Mouse (Mus musculus): ENCODE measurements around the gene Tex37.

The Tex37 gene

DNA sequence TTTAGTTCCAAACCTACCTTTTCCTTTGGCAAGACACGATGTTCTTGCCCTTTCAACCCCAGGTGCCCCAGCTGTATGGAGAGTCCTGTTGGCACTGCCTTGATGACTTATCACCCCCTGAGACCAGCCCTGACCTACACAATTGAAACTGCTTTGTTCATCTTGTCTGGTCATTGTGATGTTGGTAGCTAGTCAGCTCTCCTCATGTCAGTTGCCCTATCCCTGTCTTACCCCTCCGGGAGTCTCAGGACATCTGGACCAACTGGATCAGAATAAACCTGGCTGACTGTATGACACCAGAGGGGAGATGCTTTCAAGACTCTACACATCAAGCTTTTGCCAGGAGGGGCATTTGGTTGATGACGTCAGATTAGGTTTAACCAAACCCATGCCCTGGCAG is at the start of gene Tex37:
Tex37 (minus strand) TSS at position 101 of the 400 bp plus-strand sequence.
- DNase-seq (ENCODE audit: low spot score in 2 of 2): no peak

DNA sequence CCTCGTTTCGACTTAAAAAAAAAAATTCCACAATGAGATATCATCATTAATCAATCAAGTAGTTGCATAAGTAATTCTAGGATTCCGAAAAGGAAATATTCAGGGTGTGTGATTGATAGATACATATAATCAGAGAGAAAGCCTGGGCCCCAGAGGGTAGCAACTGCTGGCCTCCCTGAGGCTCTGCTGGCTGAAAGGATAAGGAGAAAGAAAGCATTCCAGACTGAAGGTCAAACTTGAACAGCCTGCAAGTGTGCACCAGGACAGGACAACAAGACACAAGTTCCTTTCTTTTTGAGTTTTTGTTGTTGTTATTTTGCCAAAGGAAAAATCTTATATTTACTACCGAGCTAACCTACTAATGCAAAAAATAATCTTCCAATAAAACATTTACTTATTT is 49.6 kb upstream of the Tex37 start:
- DNase-seq (ENCODE audit: low spot score in 2 of 2): no peak

DNA sequence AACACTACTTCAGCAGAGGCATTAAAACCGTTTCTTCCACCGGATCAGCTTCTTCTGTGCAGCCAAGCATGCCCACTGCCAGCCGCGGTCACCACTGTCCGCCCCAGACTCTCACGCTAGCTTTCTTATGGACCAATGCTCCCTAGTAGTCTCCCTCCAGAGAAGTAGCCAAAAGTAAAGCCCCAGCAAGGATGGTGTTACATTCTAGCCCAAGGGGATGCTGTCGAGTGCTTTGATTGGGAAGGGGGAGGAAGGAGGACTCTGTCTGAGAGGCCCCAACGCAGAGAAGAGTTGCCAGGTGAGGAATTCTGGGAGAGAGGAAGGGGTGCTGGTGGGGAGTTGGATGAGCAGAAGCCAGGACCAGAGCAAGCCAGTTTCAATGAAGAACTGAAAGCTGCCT is 48.7 kb upstream of the Tex37 start:
- no peak for DNase-seq (ENCODE audit: low spot score in 2 of 2)

DNA sequence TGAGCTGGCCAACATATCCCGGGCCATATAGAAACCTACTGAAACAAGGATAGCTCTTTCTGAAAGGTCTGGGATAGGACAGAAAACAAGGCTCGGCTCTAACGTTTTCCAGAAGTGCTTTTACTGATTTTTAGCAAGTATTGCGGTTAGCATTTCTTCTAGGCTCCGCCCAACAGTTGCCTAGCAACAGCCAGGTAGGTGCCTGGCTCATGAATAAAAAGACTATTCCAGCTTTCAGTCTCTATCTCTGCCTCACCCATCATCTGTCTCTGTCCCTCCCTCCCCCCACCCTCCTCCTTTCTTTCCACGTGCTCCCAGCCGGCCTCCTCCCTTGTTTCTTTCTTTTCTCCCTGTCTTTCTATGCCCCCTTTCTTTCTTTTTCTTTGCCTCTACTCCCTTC is 47.0 kb upstream of the Tex37 start:
- DNase-seq (ENCODE audit: low spot score in 2 of 2): no peak

DNA sequence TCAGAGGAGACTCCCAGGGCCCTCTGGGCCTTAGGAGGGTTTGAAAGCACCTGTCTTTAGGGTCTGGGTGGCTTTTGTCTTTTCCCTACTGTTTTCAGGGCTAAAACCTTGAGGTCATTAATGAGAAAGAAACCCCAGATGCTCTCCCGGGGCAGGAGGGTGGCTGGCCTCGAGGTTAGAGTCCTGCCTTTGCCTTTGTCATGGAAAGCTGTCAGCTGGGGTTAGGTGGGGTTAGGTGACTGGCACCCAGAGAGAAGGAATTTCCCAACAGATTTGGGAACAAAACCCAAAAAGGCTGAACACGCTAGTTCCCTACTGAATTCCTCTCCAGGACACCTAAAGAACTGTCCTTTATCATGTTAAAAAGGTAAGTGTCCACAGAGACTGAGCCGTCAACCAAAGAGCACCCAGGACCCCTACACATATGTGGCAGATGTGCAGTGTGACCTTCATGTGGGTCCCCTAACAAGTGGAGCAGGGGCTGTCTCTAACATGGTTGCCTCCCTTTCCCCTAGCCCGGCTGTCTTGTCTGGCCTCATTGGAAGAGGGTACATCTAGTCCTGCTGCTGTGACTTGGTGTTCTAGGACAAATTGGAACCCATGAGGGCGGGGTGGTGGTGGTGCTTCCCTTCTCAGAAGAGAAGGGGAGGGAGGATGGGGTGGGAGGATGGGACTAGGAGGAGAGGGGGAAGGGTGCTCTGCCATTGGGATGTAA is 45.5 kb upstream of the Tex37 start:
- no peak for DNase-seq (ENCODE audit: low spot score in 2 of 2)

DNA sequence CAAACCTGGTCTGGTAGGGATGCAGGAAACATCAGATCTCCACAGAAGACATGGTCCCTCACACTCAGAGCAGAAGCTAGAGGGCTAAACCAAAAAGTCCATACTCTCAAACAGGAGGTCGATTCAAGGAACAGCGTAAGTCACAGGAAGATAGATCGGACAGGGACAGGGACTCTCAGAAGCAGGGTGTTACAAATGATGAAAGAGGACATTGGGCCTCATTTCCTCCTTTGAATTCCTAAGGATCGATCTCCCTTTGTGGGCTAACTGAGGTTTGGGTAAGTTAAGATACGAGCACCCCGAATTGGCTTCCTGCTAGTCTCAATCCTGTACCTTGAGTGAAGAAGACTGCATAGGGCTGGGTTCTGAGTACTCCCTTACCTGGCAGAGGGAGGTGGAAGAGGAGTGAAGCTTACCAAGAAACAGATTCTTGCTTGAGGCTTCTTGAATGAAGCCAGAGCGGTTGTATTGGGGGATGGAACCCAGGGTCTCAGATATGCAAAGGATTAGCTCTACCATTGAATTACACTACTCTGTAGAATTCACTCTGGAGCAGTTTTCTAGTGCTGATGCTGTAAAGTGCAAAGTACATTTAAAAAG is 38.7 kb upstream of the Tex37 start:
- DNase-seq (ENCODE audit: low spot score in 2 of 2): no peak

DNA sequence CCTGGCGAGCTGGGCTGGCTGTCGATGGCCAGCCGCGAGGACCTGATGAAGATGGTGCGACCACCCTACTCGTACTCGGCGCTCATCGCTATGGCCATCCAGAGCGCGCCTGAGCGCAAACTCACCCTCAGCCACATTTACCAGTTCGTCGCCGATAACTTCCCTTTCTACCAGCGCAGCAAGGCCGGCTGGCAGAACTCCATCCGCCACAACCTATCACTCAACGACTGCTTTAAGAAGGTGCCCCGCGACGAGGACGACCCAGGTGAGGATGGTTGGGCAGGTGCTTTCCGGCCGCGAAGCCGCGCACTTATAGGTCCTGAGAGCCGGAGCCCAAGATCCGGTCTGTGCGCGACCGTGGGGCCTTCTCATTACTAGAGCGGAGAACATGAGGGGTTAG is 38.2 kb upstream of the Tex37 start:
- DNase-seq (ENCODE audit: low spot score in 2 of 2): no peak

DNA sequence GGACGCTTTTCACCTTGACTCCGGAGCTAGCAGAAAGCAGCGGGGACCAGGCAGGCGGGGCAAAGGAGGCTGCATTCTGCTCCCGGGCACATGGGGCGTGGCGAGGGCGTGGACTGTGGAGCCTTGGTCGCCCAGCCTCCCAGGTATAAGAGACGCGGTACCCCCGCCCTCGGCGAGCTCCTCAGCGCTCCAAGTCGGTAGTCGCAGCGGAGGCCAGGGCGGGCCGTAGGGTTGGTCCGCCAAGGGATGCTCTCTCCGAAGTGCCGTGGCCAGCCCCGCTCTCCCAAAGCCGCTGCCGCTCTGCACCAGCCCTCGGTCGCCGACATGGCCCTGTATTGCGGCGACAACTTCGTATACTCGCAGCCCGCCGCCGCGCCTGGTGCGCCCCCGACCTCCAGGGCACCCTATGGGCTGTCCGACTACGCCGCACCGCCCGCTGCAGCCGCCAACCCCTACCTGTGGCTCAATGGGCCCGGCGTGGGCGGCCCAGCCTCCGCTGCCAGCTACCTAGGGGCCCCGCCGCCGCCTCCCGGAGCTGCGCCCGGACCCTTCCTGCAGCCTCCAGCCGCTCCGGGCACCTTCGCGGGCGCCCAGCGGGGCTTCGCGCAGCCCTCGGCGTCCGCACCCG is 37.7 kb upstream of the Tex37 start, which contains the start of gene Foxi3:
Foxi3 (plus strand) TSS at position 247 of the 628 bp plus-strand sequence.
- no peak for DNase-seq (ENCODE audit: low spot score in 2 of 2)

DNA sequence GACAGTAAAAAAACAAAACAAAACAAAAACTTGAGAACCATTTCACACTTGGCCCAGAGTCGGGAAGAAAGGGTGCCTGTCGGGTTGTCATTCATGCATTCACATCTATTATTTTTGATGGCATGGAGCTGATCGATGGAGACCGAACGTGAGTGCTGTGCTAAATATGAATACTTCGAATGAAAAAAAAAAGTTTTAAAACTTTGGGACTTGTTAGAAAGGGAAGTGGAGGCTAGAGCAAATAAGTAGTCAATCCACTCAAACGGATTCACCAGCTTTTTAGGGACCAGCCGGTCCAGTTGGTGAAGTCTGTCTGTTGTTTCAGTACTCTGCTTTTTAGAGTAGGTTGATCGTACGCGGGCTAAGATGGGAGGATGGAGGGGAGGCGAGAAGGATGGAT is 37.1 kb upstream of the Tex37 start:
- no peak for DNase-seq (ENCODE audit: low spot score in 2 of 2)

DNA sequence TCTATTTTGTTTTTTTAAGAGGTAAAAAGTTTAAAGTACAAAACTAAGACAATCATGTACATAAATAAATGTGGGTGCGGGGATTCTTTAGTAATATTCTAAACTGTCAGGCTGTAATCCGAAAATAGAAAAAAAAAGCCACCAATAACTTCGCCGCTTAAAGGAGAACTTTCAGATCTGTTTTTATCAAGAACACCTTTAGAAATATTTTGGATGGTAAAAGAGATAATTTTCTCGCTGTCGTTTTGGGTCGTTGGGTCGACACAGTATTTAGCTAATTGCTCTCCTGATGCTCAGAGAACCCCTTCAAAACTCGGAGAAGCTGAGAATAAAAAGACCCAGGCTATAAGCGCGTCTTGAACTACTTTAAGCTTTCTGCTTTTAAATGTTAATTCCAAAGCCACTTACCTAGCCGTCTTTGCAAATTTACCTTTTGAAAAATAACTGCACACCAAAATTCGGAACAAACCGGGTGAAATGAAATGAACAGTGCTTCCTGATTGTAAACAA is 36.6 kb upstream of the Tex37 start:
- no peak for DNase-seq (ENCODE audit: low spot score in 2 of 2)

DNA sequence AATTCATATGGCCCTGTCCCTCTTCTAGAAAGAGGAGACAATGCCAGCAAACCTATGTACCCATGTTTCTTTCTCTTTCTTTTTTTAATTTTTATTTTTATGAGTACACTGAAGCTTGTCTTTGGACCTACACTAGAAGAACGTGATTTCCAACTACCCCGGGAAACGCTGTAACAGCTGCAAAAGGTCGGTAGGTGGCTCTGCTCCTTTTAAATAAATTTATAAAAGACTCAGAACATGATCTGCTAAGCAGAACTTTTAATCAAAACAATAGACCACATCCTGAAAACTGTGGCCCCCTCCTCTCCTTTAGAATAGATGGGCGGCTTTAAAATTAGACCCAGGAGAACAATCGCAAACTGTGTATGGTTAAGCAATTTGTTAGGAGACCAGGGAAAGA is 35.3 kb upstream of the Tex37 start:
- DNase-seq (ENCODE audit: low spot score in 2 of 2): no peak

DNA sequence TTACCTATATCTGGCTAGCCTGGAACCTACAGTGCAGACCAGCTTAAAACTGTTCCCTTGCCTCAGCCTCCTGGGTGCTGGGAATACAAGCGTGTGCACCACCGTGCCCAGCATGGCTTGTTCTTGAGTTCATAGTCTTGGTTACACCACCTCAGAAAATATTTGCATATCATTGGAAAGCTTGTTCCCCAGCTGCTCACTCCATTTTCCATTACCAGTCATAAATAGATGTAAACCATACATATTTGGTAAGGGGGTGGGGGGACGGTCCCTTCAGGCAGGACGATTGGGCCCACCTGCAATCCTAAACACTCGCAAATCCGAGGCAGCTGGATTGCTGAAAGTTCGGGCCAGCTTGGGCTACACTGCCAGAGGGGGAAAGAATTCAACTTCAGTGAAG is 34.5 kb upstream of the Tex37 start:
- no peak for DNase-seq (ENCODE audit: low spot score in 2 of 2)

DNA sequence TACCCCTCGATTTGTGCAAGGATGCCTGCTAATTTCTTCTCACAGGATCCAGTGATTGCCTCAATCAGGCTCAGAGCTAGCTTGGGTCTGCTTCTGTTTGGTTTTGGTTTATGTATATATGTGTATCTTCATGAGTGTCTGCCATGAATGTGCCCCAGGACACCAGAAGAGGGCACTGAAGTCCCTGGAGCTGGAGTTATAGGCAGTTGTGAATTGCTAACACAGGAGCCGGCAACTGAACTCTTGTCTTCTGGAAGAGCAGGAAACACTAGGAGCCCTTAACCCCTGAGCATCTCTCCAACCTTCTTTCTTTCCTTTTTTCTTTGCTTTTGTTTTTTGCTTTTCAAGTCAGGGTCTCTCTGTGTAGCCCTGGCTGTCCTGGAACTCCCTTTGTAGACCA is 13.1 kb upstream of the Tex37 start:
- no peak for DNase-seq (ENCODE audit: low spot score in 2 of 2)

DNA sequence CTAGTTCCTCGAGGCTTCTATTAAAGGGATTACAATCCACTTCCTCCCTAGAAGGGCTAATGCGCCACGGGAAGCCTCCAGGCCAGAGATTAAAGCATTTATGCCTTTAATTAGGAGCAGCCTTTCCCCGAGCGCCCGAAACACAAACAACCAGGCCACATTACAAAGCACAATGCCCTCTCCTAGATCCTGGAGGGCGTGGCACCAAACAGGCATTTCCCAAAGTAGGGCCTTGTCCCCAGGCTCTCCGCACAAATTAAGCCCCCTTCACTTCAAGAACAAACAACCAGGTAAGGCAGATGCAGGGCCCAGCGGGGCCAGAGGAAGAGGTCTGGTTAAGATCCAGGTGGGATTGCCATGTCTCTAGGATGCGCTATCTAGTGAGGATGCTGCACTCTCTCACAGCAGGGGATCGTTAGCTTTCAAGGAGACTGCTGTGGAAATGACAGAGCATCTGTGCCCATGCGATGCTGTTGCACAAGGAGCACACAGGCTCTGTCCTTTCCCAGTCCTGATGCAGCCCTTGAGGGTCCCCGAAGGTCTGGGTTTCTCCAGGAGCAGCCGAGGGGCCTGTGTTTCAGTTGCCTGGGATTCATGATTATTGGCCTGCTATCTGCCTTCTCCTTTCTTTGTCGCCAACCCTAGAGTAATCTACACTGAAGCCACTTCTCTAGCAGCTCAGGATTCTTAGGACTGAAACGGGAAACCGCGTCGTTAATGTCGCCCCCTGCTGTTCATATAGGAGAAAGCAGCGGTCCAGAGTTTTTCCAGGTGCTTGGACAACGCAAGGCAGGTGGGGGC is 2.7 kb upstream of the Tex37 start:
- DNase-seq (ENCODE audit: low spot score in 2 of 2): peak in 1 of 2 experiments; percentile 25

DNA sequence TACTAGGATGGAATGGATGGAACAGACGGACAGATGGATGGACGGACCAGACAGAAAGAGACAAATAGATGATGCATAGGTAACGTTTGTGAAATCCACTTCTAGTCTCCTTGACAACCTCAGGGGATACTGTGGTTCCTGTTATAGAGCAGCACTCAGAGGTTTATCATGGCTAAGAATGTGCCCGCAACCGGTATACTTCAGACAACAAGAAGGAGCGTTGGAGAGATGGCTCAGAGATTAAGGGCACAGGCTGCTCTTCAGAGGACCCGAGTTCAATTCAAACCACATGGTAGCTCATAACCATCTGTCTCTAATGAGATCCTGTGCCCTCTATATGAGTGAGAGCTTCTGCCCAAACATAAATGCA is 6.3 kb downstream of the Tex37 start:
- no peak for DNase-seq (ENCODE audit: low spot score in 2 of 2)

DNA sequence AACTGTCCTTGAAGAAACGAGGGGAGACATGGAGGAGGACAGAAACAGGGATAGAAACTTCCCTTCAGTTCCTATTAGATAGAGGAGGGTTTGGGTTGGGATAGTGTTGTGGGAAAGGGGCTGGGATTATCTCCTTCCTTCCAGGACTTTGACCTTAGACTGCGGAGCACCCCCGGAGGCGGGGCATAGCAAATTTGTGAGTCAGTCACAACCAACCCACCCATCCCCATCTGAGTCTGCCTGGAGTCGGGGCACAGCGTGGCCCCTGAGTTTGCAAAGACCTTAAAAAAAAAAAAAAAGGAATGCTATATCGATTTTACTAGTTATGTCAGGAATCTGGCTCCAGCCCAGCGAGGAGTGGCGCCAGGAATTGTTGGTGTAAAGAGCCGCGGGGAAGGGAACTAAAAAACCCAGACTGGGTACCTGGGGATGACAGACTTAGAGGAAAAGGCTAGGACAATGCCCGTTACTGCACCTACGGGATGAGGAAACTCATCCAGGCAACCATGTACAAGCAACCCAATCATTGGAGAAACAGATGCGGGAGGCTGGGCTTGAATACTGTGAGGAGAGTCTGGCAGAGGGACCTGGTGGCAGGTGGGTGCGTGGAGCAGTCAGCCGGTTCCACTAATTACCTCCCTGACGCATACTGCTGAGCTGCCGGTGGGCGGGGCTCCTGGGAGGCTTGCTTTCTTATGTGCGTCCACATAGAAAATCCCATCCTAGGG is 6.9 kb downstream of the Tex37 start:
- DNase-seq (ENCODE audit: low spot score in 2 of 2): peak; percentile 23 to 27

DNA sequence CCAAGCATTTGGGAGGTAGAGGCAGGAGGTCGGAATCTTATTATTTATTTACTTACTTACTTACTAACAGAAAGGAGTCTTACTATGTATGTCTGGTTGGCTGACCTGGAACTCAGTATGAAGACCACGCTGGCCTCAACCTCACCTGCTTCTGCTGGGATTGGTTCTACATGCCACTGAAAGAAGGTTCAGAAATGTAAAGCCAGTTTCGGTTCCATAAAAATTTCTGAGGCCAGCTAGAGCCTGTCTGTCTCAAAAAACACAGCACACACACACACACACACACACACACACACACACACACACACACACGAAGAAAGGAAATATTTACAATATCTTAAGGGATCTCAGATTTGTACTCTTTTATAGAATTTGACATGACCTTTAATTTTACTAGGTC is 8.4 kb downstream of the Tex37 start:
- DNase-seq (ENCODE audit: low spot score in 2 of 2): no peak

DNA sequence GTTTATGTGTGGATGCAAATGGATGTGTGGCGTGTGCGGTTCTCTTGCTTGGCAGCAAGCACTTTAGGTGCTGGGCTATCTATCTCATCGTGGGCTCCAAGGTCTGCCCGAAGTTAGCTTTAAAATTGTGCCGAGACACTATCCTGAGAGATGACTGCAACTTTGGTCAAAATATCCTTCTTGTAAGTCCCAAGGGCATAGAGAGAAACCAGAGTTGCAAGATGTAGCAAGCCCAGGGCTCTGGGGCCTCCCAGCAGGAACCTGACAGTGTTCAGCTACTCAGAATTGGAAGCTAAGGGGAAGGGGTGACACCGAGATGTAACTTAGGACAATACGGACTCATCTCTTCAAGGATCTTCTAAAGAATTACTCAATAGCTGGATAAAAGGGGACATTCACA is 9.2 kb downstream of the Tex37 start:
- DNase-seq (ENCODE audit: low spot score in 2 of 2): no peak

DNA sequence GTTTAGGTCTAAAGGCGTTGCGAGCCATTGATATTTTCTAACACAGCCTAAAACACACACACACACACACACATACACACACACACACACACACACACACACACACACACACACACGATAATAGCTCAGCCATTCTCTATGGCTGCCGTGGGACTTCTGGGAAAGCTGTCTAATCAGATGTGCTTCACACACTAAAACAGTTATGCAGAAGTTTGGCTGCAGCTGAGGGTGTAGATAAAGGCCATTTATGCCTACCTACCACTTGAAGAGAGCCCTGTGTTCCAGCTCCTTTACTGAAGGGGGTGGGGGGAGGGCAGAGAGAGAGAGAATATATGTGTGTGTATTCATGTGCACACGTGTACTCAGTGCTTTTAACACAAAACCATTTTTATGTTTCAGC is 15.0 kb downstream of the Tex37 start:
- DNase-seq (ENCODE audit: low spot score in 2 of 2): no peak

DNA sequence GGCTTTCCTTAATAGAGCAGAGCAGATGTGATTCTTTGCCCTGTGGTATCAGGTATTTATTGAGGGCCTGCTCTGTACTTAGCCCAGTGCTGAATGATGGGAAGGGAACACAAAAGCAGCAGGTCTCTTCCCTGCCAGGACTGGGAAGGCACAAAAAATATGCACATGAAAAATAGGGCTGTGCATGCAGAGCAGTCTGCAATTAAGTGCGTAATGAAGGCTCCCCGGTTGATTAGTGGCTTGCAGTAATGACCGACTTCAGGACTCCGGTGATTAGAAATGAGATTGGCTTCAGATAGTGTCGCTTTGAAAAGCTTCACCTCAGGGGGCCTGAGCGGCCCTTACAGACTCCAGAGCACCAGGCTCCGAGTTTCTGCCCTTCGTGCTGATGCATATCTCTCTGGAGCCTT is 19.1 kb downstream of the Tex37 start:
- no peak for DNase-seq (ENCODE audit: low spot score in 2 of 2)

DNA sequence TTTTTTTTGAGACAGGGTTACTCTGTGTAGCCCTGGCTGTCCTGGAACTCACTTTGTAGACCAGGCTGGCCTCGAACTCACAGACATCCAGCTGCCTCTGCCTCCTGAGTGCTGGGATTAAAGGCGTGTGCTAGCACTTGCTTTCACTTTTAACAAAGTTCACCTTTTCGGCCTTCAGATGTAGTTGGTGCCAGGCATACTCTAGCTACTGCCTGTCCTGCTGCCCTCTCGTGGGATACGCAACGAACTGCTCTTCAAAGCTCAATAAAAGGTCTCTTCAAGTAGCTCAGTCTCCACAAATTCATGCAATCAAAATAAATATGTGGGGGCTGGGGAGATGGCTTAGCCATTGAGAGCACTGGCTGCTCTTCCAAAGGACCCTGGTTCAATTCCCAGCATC is 20.6 kb downstream of the Tex37 start:
- no peak for DNase-seq (ENCODE audit: low spot score in 2 of 2)

DNA sequence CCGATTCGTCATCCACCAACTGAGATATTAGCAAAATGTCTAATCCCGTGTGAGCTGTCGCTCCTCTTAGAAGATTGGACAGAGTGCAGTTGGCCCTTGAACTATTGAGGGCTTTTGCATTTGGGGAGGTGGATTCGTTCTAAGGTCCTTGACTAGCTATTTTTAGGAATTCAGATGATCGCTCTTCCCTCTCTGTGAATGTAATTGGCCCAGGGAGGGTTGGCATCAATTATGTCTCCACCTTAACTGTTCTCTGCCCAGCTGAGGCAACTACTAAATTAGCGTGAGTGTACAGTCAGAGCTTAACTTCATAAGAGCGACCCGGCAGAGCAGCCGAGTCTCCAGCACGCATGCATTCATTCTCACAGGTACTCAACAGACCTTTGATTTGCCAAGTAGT is 30.7 kb downstream of the Tex37 start:
- DNase-seq (ENCODE audit: low spot score in 2 of 2): no peak

All from frontal cortex, postnatal 10 days (tissue).